Mouse (Mus musculus): ENCODE measurements around the gene B230219D22Rik. TPM values are rescaled to one million over a fixed set of nuclear protein-coding genes. Genes with fewer than 3 reads are reported as not detected.

Gene B230219D22Rik
- polyA plus RNA-seq, 1 experiment: 35.6 TPM

DNA sequence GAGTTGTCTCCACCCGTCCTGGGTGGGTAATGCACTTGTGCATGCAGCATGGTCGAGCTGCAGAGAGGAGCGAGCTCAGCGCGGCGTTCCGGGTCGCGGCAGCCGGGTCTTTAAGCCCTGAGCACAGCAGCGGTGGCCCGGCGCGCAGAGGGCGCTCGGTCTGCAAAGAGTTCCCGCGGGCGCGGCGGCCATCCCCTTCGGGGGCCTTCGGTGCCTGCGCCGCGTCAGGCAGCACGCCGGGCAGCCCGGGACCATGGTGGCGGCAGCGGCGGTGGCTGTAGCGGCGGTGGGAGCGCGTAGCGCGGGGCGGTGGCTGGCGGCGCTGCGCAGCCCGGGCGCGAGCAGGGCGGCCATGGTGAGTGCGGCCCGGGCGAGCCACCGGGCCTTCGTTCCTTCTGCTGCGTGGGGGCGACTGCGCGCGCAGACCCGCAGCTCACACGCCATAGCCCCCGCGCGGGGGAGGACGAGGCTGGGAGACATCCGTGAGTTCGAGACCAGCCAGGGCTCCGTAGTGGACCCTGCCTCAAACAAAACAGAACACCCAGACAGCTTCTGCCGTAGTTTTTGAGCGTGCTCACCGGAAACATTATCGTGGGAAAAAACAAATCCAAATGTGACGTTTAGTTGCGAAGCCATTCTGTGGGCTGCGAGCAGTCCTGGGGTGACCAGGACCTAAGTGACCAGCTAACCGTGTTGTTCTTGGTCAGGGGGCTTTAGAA, 34.4 kb downstream of the B230219D22Rik start, which contains the start of gene Pcbd2:
Gene Pcbd2, plus strand, starts transcription at position 249 of the 719 bp plus-strand sequence.
- DNase-seq (ENCODE audit: low read depth): no peak

DNA sequence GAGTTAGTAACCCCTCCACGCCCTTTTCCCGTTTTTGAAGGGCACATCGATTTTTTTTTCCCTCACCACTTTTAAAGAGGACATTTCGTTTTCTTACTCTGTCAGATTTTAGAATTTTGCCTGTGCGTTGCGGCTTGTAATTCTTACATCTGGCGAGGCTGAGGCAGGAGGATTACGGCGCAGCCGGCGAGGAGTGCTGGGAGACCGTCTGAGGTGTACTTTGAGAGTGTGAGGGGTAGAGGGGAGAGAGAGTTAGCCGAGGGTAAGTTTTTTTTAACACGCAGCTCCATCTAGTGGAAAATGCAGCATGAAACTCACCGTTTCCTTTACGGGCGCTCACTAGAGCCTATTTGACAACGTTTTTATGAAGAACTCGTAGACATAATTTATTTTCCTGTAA, 34.9 kb downstream of the B230219D22Rik start:
- no peak for DNase-seq (ENCODE audit: low read depth)

DNA sequence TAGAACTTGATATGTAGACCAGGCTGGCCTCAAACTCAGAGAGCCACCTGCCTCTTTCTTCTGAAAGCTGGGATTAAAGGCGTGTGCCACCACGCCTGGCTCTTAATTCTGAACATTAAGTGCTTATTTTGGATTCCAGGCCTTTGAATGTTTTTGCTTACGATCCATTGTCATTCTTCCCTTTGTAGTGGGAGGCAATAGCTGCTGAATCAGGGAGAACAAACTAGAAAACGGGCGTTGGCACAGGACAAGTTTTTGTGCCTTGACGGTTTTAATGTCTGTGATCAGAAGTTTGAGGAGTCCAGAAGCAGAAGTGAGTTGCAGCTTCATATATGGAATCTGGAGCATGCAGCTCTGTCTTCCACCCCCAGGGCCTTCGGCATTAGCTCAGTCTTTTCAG, 37.8 kb downstream of the B230219D22Rik start:
- DNase-seq (ENCODE audit: low read depth): no peak

DNA sequence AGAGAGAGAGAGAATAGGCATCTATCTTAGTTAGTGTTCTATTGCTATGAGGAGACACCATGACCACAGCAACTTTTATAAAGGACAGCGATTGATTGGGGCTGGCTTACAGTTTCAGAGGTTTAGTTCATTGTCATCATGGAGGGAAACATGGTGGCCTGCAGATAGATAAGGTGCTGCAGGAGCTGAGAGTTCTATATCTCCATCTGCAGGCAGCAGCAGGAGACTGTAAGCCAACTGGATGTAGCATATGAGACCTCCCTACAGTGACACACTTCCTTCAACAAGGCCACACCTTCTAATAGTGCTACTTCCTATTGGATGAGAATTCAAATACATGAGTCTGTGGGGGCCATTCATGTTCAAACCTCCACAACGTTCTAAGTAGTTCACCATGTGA, 39.2 kb downstream of the B230219D22Rik start:
- no peak for DNase-seq (ENCODE audit: low read depth)

DNA sequence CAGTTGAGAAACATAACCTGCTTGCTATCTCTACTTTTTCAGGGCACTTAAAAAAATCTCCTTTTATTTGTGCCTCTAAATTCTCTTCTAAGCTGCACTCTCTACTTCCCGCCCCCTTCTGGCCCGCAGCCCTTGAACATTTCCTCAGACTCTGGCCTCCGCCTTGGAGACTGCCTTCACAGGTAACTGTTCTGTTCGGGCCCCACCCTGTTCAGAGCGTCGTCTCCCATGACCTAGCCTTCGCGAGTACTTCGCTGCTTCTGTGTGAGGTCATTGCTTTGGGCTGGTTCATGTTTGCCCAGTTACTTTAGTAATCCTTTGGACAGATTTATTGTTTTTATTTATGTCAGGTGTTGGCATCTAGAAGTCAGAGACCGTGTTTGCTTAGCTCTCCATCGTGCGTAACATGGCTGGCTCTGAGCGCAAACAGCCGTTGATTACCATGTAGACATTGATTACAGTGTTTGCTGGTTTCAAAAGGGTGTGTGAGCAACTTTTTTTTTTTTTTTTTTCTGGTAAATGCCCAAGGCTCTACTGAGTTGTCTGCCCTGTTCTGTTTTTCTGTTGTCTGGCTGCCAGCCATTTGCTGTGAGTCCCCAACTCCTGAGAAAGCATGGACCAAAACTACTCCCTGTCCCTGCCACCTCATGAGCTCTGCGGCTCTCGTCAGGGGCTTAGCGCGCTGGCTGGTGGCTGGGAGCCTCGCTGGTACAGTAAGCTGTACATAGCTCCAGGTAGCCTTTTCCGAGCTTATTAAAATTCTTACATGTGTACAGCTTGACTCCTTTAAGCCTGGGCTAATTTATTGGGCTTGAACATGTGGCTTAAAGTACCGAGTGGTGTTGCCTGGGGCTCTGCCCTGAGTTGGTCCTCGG, 40.9 kb downstream of the B230219D22Rik start:
- DNase-seq (ENCODE audit: low read depth): no peak

DNA sequence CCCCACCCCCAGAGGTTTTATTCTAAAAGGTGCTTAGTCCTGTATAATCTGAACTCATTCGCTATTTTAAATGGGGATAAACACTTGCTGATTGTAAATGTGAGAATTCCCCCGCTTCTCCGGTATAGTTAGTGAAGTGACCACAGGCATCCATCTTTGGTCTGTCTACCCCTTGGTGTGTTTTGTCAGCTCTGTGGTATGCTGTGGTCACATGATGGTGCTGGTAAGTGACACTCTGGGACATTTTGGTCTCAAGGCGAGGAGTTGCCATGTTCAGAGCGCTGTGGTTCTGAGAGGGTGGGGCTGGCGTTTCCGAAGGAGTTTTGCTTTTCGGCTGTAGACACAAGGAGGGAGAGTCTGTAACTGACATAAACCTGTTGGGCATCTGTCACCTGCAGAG, 45.0 kb downstream of the B230219D22Rik start:
- no peak for DNase-seq (ENCODE audit: low read depth)

DNA sequence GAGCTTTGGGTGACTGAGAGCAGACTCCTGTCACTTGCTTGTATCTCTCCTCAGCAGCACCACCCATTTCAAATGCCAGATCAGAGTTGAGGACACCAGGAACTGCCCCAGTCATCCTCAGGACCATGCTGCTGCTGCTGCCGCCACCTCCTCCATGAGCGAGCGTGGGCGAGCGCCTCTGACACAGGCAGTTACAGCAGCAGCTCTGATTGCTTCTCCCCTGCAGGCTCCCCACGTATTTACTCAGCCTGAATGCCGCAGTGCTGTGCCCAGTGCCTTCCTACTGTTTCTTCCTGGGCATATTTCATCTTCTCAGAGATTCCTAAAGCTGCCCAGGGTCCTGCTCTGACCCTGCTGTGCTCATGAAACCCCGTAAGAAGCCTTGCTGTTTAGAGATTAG, 49.4 kb downstream of the B230219D22Rik start:
- DNase-seq (ENCODE audit: low read depth): no peak

Other genes with a start within 250 kb of the B230219D22Rik start
- gene Grk6, start 248.1 kb upstream of the B230219D22Rik start, polyA plus RNA-seq (2012; rRNA removed): 36.1 and 44.1 TPM in 2 replicates
- 1.9 and 3.4 TPM in 2 replicates for gene Prr7, start 228.9 kb upstream of the B230219D22Rik start, polyA plus RNA-seq (2012; rRNA removed)
- gene Dbn1, start 205.0 kb upstream of the B230219D22Rik start, polyA plus RNA-seq (2012; rRNA removed): 20.5 and 24.4 TPM in 2 replicates
- gene Pdlim7, start 179.4 kb upstream of the B230219D22Rik start, polyA plus RNA-seq (2012; rRNA removed): 79.3 and 81.5 TPM in 2 replicates
- 5.5 and 6.7 TPM in 2 replicates for gene Dok3, start 163.8 kb upstream of the B230219D22Rik start, polyA plus RNA-seq (2012; rRNA removed)
- gene Ddx41, start 156.5 kb upstream of the B230219D22Rik start, polyA plus RNA-seq (2012; rRNA removed): 52.7 and 53.6 TPM in 2 replicates
- 51.3 and 57.7 TPM in 2 replicates for gene Fam193b, start 122.0 kb upstream of the B230219D22Rik start, polyA plus RNA-seq (2012; rRNA removed)
- gene Tmed9, start 119.4 kb upstream of the B230219D22Rik start, polyA plus RNA-seq (2012; rRNA removed): 166 and 199 TPM in 2 replicates
- gene B4galt7, start 93.2 kb upstream of the B230219D22Rik start, polyA plus RNA-seq (2012; rRNA removed): 20.3 and 25.3 TPM in 2 replicates
- gene Caml, start 70.1 kb upstream of the B230219D22Rik start, polyA plus RNA-seq (2012; rRNA removed): 29.0 and 30.2 TPM in 2 replicates
- gene Ddx46, start 58.1 kb upstream of the B230219D22Rik start, polyA plus RNA-seq (2012; rRNA removed): 13.6 and 13.9 TPM in 2 replicates
- gene Txndc15, start 21.5 kb downstream of the B230219D22Rik start, polyA plus RNA-seq (2012; rRNA removed): 57.4 and 58.7 TPM in 2 replicates
- 22.1 and 30.1 TPM in 2 replicates for gene Pcbd2, start 34.2 kb downstream of the B230219D22Rik start, polyA plus RNA-seq (2012; rRNA removed)
- gene Catsper3, start 91.4 kb downstream of the B230219D22Rik start, polyA plus RNA-seq (2012; rRNA removed): 0.41 and 0.66 TPM in 2 replicates
- gene Pitx1, start 143.1 kb downstream of the B230219D22Rik start, polyA plus RNA-seq (2012; rRNA removed): not detected in 2 replicates